Mouse (Mus musculus) left cerebral cortex, postnatal 25 days (tissue): Measurements from ENCODE around the gene Tprkb. TPM values are rescaled to one million over a fixed set of nuclear protein-coding genes. Genes with fewer than 3 reads are reported as not detected.
"Not testable (repeated sequence)": the region's sequence is repeated elsewhere in the genome, so short reads cannot be mapped to it uniquely, and the experiment has no call there.

Source experiments
- DNase-seq, 2 experiments: peaks; one replicate each; pipeline ENCODE4 v3.0.0; 2022; ENCODE audit warnings: low spot score in 2 of 2, mixed read lengths in 1 of 2
- intact Hi-C: fragments of 180-260 bp; cut with DNase I; formaldehyde crosslinking; loops from one replicate; pipeline ENCODE4 v1.15.1; 2025
- total RNA-seq, 2 experiments: library from RNA; stranded (reverse); gene quantifications; 2 replicates each; pipeline ENCODE4 v1.2.3; 2021

Tprkb gene
- total RNA-seq, 2 experiments from 2014 or later: 47.6 to 53.0 TPM

- intact Hi-C loops: loop anchor here (10.0 kb wide), 2 partner anchors 330 to 460 kb away; partner anchors contain the start of genes Alms1, Cct7 and Pradc1
- DNase-seq: peak; percentile 8
Observed at GRCm38 (mm10) chr6:85915141-85915538, 3.5 kb downstream of the Tprkb start.

GRCm38 (mm10) chr6:85915539-85916513, 4.2 kb downstream of the Tprkb start, which contains the start of gene Nat8f1:
Gene Nat8f1 (minus strand): TSS chr6:85915687.
- DNase-seq: peak; percentile 89 to 93
- intact Hi-C loops: loop anchor here (10.0 kb wide), 2 partner anchors 331 to 461 kb away; partner anchors contain the start of genes Alms1, Cct7 and Pradc1

DNA sequence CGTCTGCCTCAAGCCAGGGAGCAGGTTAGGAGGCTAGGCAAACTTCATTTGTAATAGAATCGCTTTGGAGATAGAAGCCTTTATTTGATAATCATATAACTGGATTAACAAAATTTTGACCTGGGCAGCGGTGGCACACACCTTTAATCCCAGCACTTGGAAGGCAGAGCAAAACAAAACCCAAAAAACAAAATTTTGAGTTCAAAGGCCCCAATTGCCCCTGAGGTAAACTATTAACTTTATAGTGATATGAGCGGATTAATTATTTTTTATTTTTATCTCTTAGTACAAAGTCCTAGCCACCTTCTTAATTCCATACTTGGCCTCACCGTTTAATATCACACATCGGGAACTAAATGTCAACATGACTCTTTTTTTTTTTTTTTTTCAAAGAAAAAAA, 4.9 kb downstream of the Tprkb start:
- intact Hi-C loops: loop anchor here (10.0 kb wide), 2 partner anchors 332 to 462 kb away; partner anchors contain the start of genes Alms1, Cct7 and Pradc1
- no peak for DNase-seq

DNA sequence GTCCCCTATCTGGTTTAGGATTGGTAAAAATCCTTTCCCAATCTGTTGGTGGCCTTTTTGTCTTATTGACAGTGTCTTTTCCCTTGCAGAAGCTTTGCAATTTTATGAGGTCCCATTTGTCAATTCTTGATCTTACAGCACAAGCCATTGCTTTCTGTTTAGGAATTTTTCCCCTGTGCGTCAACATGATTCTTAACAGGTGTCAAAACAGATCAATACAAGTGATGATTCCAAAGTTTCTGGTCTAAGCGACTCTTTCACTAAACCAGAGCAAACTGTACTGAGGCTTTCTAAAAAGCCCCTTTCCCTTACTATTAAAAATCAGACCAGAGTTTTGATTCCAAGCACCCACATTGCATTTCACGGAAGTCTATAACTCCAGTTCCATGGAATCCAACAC, 6.7 kb downstream of the Tprkb start:
- intact Hi-C loops: loop anchor here (10.0 kb wide), 2 partner anchors 334 to 464 kb away; partner anchors contain the start of genes Alms1, Cct7 and Pradc1

GRCm38 (mm10) chr6:85919401-85919800, 7.7 kb downstream of the Tprkb start:
- intact Hi-C loops: loop anchor here (10.0 kb wide), 2 partner anchors 335 to 465 kb away; partner anchors contain the start of genes Alms1, Cct7 and Pradc1

More for the DNA sequence above, 6.7 kb downstream of the Tprkb start:
- not testable (repeated sequence) for DNase-seq

DNA sequence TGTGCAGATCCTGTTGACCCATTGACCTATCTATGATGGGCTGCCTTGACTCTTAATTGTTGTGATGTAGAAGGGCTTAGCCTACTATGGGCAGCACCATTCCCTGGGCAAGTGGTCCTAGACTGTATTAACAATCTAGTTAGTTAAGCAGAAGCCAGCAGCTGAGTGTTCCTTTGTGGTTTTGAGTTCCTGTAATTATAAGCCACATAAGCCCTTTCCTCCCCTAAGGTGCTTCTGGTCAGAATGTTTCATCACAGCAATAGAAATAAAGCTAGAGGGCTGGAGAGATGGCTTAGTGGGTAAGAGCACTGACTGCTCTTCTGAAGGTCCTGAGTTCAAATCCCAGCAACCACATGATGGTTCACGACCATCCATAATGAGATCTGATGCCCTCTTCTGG, 12.0 kb downstream of the Tprkb start:
- intact Hi-C loops: no loop called here
- no peak for DNase-seq

More at GRCm38 (mm10) chr6:85919401-85919800, 7.7 kb downstream of the Tprkb start:
- no peak for DNase-seq

DNA sequence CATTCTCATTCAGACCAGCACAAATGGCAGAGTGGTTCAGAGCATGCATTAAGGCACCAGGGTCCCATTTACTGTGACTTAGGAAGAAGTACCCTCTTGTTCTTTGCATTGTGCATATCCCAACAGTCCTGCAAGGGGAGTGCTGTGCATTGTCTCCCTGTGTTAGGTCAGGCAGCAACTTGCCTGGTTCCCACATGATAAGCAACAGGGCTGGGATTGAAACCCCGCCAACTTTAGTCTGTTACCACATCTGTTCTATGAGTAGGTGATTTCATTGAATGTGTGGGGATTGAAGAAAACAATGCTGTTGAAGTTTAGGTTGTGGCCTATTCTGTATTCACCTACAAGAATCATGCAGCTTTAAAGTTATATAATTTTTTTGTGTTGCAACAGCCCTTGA, 15.0 kb downstream of the Tprkb start:
- DNase-seq: no peak
- intact Hi-C loops: no loop called here

- no peak for DNase-seq
- intact Hi-C loops: no loop called here
Observed at GRCm38 (mm10) chr6:85927476-85928464, 16.1 kb downstream of the Tprkb start.

GRCm38 (mm10) chr6:85929312-85929711, 17.6 kb downstream of the Tprkb start:
- no peak for DNase-seq
- intact Hi-C loops: no loop called here

DNA sequence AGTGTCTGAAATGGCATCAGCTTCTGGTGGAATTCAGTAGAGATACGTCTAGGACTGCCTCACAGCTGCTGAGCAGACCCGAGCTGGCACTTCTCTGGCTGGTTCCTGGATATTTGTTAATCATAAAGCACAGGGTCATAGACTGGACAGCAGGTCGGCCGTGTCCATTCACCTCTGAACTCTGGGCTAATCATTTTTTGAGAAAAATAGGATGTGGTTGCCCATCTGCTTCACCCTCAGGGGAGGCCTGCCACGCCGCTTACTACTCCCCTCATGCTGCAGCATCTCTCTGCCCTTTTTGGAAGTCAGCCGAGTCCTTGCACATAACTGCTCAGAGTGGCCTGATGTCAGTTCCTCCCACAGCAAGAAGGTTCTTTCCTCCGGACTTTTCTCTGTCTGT, 22.4 kb downstream of the Tprkb start:
- DNase-seq: no peak
- intact Hi-C loops: no loop called here

GRCm38 (mm10) chr6:85935646-85936045, 24.0 kb downstream of the Tprkb start:
- intact Hi-C loops: loop anchor here (2.0 kb wide), 1 partner anchor 71 kb away; no protein-coding TSS in a partner anchor
- DNase-seq: no peak

DNA sequence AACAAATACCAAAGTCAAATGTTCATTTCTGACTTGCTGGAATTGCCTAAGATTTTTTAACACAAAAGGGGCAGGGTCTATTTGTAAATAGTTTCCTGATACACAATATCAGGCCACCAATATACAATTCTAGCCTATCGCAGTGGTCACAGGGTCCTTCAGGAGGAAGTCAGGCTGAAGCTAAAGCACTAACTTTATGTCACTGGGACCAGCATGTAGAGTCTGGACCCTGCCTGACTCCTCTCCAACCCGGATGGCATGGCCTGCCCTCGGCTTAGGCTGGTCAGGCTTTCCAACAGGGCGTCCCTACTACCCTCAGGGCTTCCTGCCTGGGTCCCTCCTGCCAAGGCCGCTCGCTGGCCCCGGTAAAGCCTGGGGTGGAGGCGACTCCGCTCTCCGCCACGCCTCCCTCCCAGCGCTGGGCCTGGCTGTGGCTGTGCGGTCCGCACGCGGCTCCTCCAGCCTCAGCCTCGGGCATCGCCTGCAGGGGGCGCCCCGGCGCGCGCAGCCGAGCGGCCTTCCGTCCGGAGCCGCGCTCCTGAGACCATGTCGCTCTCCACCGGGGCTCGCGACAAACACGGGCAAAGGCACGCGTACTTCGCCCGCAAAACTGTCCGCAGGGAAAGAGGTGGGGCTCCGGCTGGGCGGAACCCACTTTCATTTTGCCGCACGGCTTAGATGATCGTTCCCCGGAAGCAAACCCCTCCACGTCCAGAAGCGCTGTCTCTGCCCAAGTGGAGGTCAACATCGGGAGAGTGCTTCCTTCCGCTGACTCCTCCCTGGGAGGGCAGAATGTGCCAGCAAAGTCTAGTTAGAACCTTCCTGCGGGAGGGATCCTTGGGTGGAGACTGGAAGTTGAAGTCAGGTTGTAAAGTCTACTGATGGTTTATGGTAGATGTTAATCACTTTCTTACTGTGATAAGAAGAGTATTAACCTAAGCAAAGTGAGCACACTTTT, 25.1 kb downstream of the Tprkb start:
- intact Hi-C loops: loop anchor here (2.0 kb wide), 1 partner anchor 70 kb away; no protein-coding TSS in a partner anchor
- peak; percentile 80 to 87 for DNase-seq

- intact Hi-C loops: no loop called here
- no peak for DNase-seq
Observed at GRCm38 (mm10) chr6:85938701-85939100, 27.0 kb downstream of the Tprkb start.

- no peak for DNase-seq
- intact Hi-C loops: no loop called here
Observed at GRCm38 (mm10) chr6:85942469-85942868, 30.8 kb downstream of the Tprkb start.

- DNase-seq: peak in 1 of 2 experiments; percentile 22
- intact Hi-C loops: no loop called here
Observed at GRCm38 (mm10) chr6:85948549-85948948, 36.9 kb downstream of the Tprkb start.

DNA sequence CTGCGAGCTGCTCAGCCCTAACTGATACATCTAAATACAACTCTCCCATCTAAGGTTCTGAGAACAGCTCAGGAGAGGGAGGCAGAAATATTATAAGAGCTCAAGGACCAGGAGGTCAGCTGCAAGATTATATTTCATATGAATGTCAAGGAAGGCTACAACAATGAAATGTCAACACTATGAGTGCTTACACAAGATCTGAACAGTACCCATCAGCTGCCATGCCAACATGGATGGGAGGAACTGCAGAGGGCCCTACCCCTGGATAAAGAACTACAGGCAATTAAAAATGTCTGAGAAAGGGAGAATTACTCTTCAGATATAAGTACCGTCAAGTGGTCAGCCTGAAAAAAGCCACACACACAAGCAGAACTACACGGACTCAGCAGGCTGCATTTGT, 45.9 kb downstream of the Tprkb start:
- intact Hi-C loops: no loop called here
- DNase-seq: no peak

DNA sequence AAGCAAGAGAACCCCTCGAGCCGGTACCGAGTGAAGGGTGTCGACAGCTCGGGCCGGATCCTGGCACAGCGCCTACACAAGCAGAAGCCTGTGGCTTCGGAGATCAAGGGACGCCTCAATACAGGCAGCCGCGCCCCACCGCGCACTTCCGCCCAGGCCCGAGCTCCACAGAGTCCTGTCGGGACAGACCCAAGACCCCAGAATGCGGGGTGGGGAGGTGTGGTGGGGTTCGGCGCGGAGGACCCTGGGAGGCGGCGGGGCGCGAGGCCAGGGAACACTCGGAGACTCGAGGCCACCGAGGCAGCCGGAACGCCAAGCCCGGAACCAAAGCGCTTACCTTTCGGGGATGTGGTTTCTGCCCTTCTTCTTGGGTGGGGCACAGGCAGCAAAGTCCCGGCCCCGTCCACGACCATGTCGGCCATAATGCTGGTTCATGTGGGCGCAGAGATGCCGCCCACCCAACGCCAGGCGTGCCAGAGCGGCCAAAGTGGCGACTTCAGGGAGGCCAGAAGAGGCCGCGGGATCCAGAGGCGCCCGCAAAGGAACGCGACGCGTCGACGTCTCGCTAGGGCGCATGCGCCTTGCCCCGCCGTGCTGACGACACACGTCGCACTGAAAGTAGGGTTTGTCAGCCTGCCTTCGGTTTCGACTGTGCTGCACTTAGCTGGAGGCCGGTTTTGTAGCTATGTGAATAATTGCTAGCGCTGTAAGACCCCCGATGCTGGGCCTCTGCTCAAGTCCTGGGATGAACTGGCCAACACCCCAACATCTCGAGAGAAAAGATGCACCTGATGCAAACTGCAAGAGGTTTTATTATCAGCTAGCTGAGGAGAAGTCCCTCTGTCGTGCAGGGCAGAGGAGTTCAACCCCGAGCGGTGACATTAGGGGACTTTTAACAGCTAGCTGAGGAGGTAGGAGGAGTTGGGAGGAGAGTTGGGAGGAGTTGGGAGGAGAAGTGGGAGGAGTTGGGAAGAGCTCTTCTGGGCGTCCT, 49.7 kb downstream of the Tprkb start, which contains the start of gene Dusp11:
Gene Dusp11, minus strand, starts transcription at position 567 of the 991 bp plus-strand sequence.
- DNase-seq: peak; percentile 92 to 96
- intact Hi-C loops: loop anchor here (5.0 kb wide), 1 partner anchor 41 kb away; no protein-coding TSS in a partner anchor
